Mouse (Mus musculus): ENCODE measurements around the gene Asic4. TPM values are rescaled to one million over a fixed set of nuclear protein-coding genes. Genes with fewer than 3 reads are reported as not detected.

Gene Asic4
- polyA plus RNA-seq, 1 experiment from 2014 or later, result 0.45 TPM

DNA sequence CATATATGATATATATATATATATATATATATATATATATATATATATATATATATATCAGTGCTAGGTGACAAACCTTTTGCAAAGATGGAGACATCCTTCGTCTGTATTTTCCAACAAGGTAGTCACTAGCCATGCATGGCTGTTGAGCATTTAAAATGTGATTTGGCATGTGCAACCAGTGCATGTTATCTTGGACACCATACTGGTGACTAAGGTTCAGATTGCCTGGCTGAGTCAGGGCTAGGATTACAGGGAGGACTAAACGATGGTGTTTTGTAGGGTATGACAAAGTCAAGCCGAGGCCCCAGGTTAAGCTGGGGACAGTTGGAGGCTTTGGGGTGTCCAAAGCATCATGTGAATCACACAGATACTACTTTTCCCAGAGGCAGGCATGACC is 5.2 kb downstream of the Asic4 start:
- H3K4me1 ChIP-seq (replicated peaks; ENCODE audit: insufficient read depth, low read length), result peaks cover 26% of the 10 kb centered on the region
- no peaks in the 10 kb centered on the region for H3K36me3 ChIP-seq (ENCODE audit: insufficient read depth, low read length)
- 59% methylated on average over 3 of the region's 3 CpGs for WGBS
- no peak overlapping the region for H3K9ac ChIP-seq (ENCODE audit: low read depth, low read length)
- H3K27ac ChIP-seq, result no peak overlapping the region
- H3K27me3 ChIP-seq (ENCODE audit: insufficient read depth, low read length), result peaks cover 16% of the 10 kb centered on the region
- no peak for ATAC-seq (replicated peaks; ENCODE audit: low FRiP score, low read depth)
- no peak for TF ChIP-seq CTCF (IDR thresholded peaks at IDR 0.05; ENCODE audit: low read depth)
- DNase-seq (ENCODE audit: low spot score), result no peak
- no peak overlapping the region for H3K4me2 ChIP-seq (ENCODE audit: low read length)
- no peaks in the 10 kb centered on the region for H3K9me3 ChIP-seq (replicated peaks; ENCODE audit: low read length)
- H3K4me3 ChIP-seq (replicated peaks; ENCODE audit: low read depth, low read length), result no peak overlapping the region

DNA sequence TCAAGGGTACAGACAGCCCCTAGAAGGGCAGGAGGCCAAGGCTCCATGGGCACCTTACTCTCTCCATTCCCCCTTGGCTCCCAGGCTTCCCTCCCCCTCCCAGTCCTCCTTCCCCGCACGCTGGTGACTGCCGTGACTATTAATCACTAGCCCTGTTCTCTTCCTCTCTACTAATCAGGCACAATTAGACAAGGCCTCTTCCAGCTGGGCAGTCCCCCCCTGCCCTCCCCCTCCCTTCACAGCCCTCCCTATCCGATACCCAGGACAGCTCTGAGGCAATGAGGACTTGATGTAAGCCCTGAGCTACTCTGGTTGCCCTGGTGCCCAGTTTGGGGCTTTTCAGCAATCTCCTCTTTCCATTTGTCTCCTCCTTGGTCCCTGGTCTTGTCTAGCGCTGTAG is 5.7 kb downstream of the Asic4 start:
- no peak overlapping the region for H3K4me2 ChIP-seq (ENCODE audit: low read length)
- peaks cover 21% of the 10 kb centered on the region for H3K4me1 ChIP-seq (replicated peaks; ENCODE audit: insufficient read depth, low read length)
- peaks cover 11% of the 10 kb centered on the region for H3K27me3 ChIP-seq (ENCODE audit: insufficient read depth, low read length)
- no peak overlapping the region for H3K4me3 ChIP-seq (replicated peaks; ENCODE audit: low read depth, low read length)
- H3K9ac ChIP-seq (ENCODE audit: low read depth, low read length), result no peak overlapping the region
- WGBS, result 53% methylated on average over 5 of the region's 5 CpGs
- no peaks in the 10 kb centered on the region for H3K36me3 ChIP-seq (ENCODE audit: insufficient read depth, low read length)
- no peak for TF ChIP-seq CTCF (IDR thresholded peaks at IDR 0.05; ENCODE audit: low read depth)
- H3K9me3 ChIP-seq (replicated peaks; ENCODE audit: low read length), result no peaks in the 10 kb centered on the region
- DNase-seq (ENCODE audit: low spot score) (no peak), ATAC-seq (replicated peaks; ENCODE audit: low FRiP score, low read depth) (no peak)
- no peak overlapping the region for H3K27ac ChIP-seq

DNA sequence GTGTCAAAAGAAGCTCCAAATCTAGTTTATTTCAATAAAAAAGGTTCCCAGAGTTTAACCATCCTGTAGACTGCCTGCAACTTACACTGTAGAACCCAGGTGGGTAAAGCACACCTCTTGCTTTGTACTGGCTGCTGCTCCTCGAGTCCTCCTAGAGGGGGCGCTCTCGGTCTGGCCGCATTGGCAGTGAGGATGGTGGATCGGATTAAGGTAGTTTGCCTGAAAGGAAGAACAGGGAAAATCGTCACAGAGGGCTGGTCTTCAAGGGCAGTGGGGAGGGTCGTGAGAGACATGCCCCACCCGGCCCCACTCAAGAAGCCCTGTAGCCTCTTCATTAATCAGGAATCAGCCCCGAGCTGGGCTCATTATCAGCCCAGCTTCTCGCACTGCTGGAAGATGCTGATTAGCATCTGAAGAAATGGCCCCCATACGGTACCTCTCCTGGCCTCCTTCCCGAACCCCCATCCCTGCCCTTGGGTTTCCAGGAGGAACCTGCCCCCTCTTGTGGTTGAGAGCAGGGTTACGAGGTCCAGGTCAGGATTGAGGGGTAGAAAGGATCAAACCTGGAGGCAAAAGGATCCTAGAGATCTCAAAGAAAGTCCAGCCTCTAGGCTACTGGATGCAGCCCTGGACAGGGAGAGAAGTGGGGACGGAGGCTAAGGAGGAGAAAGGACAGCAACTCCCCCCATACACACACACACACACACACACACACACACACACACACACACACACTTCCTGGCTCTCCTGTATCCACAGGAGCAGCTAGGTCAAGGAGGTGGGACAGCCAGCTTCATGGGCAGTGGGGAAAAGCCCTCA is 6.7 kb downstream of the Asic4 start:
- 15% methylated on average over 14 of the region's 14 CpGs for WGBS
- TF ChIP-seq CTCF (IDR thresholded peaks at IDR 0.05; ENCODE audit: low read depth), result peak; percentile 54

DNA sequence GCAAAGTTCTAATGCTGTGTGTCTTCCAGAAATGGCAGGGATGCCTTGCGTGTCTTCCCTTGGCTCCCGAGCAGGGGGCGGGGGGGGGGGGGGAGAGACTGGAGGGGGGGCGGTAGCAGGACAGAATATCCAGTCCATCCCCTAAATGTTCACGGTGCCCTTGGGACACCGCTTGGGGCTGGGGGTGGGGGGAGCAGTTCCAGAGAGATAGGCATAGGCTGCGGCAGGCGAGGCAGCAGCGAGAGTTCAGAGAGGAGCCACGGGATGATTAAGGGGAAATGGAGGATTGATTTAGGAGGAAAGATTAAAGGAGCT is 7.4 kb downstream of the Asic4 start:
- no peaks in the 10 kb centered on the region for H3K36me3 ChIP-seq (ENCODE audit: insufficient read depth, low read length)
- WGBS, result 3% methylated on average over 8 of the region's 10 CpGs
- no peaks in the 10 kb centered on the region for H3K9me3 ChIP-seq (replicated peaks; ENCODE audit: low read length)
- ATAC-seq (replicated peaks; ENCODE audit: low FRiP score, low read depth) (peak; percentile 10; the same call in 1 of the 2 replicates), DNase-seq (ENCODE audit: low spot score) (peak; percentile 68)
- no peak overlapping the region for H3K4me3 ChIP-seq (replicated peaks; ENCODE audit: low read depth, low read length)
- peak overlapping the region; percentile 55 for H3K4me2 ChIP-seq (ENCODE audit: low read length)
- H3K27me3 ChIP-seq (ENCODE audit: insufficient read depth, low read length), result no peaks in the 10 kb centered on the region
- no peak for TF ChIP-seq CTCF (IDR thresholded peaks at IDR 0.05; ENCODE audit: low read depth)
- no peak overlapping the region for H3K27ac ChIP-seq
- H3K9ac ChIP-seq (ENCODE audit: low read depth, low read length), result no peak overlapping the region
- H3K4me1 ChIP-seq (replicated peaks; ENCODE audit: insufficient read depth, low read length), result peaks cover 19% of the 10 kb centered on the region

More for the DNA sequence above, 6.7 kb downstream of the Asic4 start:
- Histone ChIP-seq H3K27ac (no peak overlapping the region), H3K9me3 (replicated peaks; ENCODE audit: low read length) (no peaks in the 10 kb centered on the region), H3K27me3 (ENCODE audit: insufficient read depth, low read length) (peaks cover 3% of the 10 kb centered on the region), H3K9ac (ENCODE audit: low read depth, low read length) (no peak overlapping the region), H3K4me2 (ENCODE audit: low read length) (no peak overlapping the region), H3K4me3 (replicated peaks; ENCODE audit: low read depth, low read length) (no peak overlapping the region), H3K4me1 (replicated peaks; ENCODE audit: insufficient read depth, low read length) (peaks cover 19% of the 10 kb centered on the region), H3K36me3 (ENCODE audit: insufficient read depth, low read length) (no peaks in the 10 kb centered on the region)
- peak; percentile 39 for DNase-seq (ENCODE audit: low spot score)
- ATAC-seq (replicated peaks; ENCODE audit: low FRiP score, low read depth), result no peak

DNA sequence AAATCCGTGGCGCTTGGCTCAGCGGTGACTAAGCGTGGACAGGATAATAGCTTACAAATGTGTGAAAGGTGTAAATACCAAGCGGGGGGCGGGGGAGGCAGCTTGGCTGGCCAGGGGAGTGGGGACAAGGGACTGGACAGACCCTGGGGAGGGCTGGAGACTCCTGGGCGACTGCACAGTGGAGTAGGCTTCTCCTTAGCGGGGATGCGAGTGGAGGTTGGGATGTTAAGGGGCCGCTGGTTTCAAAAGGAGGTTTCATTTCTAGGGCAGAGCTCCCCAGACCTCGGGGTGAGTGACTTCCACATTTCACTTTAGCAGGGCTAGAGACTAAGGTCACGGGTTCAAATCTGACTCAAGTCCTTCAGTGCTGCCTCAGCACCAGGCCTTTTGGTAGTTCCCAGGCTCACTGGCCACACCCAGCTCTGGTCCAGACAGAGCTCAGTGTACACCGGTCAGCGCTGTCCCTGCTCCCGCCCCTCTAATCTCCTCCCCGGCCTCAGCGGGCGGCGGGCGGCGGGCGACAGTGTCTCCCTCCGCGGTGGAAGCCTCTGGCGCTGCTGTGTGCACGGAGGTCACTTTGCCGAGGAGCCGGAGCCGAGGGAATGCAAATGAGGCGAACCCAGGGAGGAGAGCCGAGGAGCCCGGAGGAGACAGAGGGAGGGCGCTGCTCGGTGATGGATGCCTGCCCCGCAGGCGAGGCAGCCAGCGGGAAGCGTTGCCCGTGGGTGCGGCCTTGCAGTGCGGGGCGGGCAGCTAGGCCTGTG is 8.0 kb downstream of the Asic4 start:
- H3K9ac ChIP-seq (ENCODE audit: low read depth, low read length), result peak overlapping the region; percentile 44
- no peaks in the 10 kb centered on the region for H3K9me3 ChIP-seq (replicated peaks; ENCODE audit: low read length)
- H3K27ac ChIP-seq, result peak overlapping the region; percentile 85
- TF ChIP-seq CTCF (IDR thresholded peaks at IDR 0.05; ENCODE audit: low read depth), result peak; percentile 29; the same call in 1 of the 2 replicates
- ATAC-seq (replicated peaks; ENCODE audit: low FRiP score, low read depth) (peak; percentile 80), DNase-seq (ENCODE audit: low spot score) (peak; percentile 72)
- H3K36me3 ChIP-seq (ENCODE audit: insufficient read depth, low read length), result no peaks in the 10 kb centered on the region
- H3K4me3 ChIP-seq (replicated peaks; ENCODE audit: low read depth, low read length), result peak overlapping the region; percentile 29
- no peaks in the 10 kb centered on the region for H3K27me3 ChIP-seq (ENCODE audit: insufficient read depth, low read length)
- H3K4me1 ChIP-seq (replicated peaks; ENCODE audit: insufficient read depth, low read length), result peaks cover 19% of the 10 kb centered on the region
- 2% methylated on average over 42 of the region's 42 CpGs for WGBS
- peak overlapping the region; percentile 55 for H3K4me2 ChIP-seq (ENCODE audit: low read length)

DNA sequence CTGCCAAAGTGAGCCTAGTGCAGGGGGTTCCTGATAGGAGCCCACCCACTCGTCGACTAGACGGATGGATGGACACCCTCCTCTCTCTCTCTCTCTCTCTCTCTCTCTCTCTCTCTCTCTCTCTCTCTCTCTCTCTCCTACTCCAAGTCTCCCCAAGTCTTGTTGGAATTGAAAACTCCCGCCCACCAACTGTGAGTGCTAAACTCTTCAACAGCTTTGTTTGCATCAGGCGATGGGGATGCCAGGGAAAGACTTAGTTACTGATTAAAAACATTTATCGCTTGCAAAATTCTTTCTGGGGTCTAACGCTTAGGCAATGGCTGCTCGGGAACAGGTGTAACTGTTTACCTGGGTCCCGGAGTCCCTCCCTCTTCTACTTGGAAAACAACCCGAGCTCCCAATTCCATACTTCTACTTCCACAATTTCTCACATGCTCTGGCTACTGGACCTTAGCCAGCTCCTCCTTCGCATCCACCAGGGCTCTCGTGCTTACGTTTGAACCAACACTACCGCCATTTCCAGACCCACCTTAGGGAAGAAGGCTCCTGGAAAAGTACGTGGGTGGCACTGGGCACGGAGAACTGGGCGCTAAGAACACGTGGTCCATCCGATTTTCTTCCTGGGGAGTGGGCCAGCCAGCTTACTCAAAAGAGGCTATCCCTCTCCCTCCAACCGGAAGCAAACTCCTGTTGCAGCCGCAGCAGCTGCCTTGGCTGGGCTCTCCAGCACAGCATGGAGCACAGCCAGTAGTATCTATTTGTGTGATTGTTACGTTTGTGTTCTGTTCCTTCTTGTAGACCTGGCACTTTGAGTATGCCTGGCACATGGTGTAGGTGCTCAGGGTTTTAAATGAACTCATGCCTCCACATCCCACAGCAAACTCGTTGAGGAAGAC is 8.8 kb downstream of the Asic4 start:
- WGBS, result 9% methylated on average over 23 of the region's 23 CpGs
- peak overlapping the region; percentile 44 for H3K9ac ChIP-seq (ENCODE audit: low read depth, low read length)
- no peak for TF ChIP-seq CTCF (IDR thresholded peaks at IDR 0.05; ENCODE audit: low read depth)

More for the DNA sequence above, 8.8 kb downstream of the Asic4 start:
- H3K36me3 ChIP-seq (ENCODE audit: insufficient read depth, low read length), result no peaks in the 10 kb centered on the region
- peak overlapping the region; percentile 85 for H3K27ac ChIP-seq
- H3K27me3 ChIP-seq (ENCODE audit: insufficient read depth, low read length), result no peaks in the 10 kb centered on the region
- peak overlapping the region; percentile 55 for H3K4me2 ChIP-seq (ENCODE audit: low read length)
- ATAC-seq (replicated peaks; ENCODE audit: low FRiP score, low read depth) (peak; percentile 50; the same call in 1 of the 2 replicates), DNase-seq (ENCODE audit: low spot score) (peak; percentile 74)
- H3K4me3 ChIP-seq (replicated peaks; ENCODE audit: low read depth, low read length), result peak overlapping the region; percentile 29
- no peaks in the 10 kb centered on the region for H3K9me3 ChIP-seq (replicated peaks; ENCODE audit: low read length)
- peaks cover 19% of the 10 kb centered on the region for H3K4me1 ChIP-seq (replicated peaks; ENCODE audit: insufficient read depth, low read length)

Measured in kidney, postnatal 0 days (tissue).